Mouse (Mus musculus) CD4-positive naive resting alpha-beta T cell, adult 57 days (primary cell): Measurements from ENCODE around the gene Irx6. TPM values are rescaled to one million over a fixed set of nuclear protein-coding genes. Genes with fewer than 3 reads are reported as not detected.

ENCODE experiments used
- total RNA-seq: library from RNA; stranded (reverse); gene quantifications from one replicate; pipeline ENCODE4 v1.2.4, GENCODE M21; 2023

Gene Irx6
- total RNA-seq = not detected

GRCm38 (mm10) chr8:92674244-92675128 is at the start of gene Irx6:
Irx6 (plus strand) TSS chr8:92674288.

Other genes with a start within 250 kb of the Irx6 start
- gene Mmp2, start 153.0 kb downstream of the Irx6 start, total RNA-seq = 0.24 TPM
- 3.4 TPM for gene Lpcat2, start 181.1 kb downstream of the Irx6 start, total RNA-seq
- gene Capns2, start 227.1 kb downstream of the Irx6 start, total RNA-seq = not detected